Mouse (Mus musculus) ES-E14 (cell line): ENCODE measurements at regions not wholly inside any gene's neighbourhood (a gene's known extent, or its start where the extent isn't known, plus 50 kb on each side); places are given as distances from the start of the nearest gene placed in this dataset.

Source experiments
- HCFC1 ChIP-seq: IDR thresholded peaks from 2 replicates; pipeline ENCODE4 v1.6.1; 2012; ENCODE audit warnings: low read length, inconsistent platforms, borderline replicate concordance; ENCODE audit not compliant: insufficient read depth
- ZC3H11A ChIP-seq: IDR thresholded peaks from 2 replicates; pipeline ENCODE4 v1.6.1; 2012; ENCODE audit warnings: low read depth, mild to moderate bottlenecking, inconsistent platforms, low read length, borderline replicate concordance
- ZNF384 ChIP-seq: IDR thresholded peaks from 2 replicates; pipeline ENCODE4 v1.6.1; 2012; ENCODE audit warnings: low read depth, low read length, inconsistent platforms

DNA sequence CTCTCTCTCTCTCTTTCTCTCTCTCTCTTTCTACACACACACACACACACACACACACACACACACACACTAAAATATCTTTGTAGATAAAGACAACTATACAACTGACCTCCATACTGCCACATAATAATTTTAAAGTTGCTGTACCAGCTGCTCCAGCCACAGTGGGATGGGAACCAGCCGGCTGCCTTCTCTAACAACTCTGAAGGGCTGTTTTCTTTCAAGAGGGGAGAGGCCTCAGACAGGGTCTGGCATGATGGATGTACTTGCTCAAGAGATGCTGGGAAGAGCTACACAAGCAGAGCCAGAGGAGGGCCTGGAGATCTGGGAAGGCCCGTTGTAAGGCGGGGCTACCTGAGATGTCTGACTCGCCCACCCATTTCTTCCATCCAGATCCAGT is 88.4 kb upstream of the Sh3gl3 start:
- no peak for TF ChIP-seq ZC3H11A
- no peak for TF ChIP-seq HCFC1
- no peak for TF ChIP-seq ZNF384
